Mouse (Mus musculus): Measurements from ENCODE around the gene Gm49450. TPM values are rescaled to one million over a fixed set of nuclear protein-coding genes. Genes with fewer than 3 reads are reported as not detected.
"Not testable (repeated sequence)": the region's sequence is repeated elsewhere in the genome, so short reads cannot be mapped to it uniquely, and the experiment has no call there.

The Gm49450 gene
- polyA plus RNA-seq, 1 experiment from 2014 or later: not detected

GRCm38 (mm10) chr15:98942081-98942480 lies 11.3 kb downstream of the Gm49450 start:
- no peak overlapping the region for H3K27ac ChIP-seq
- WGBS: 91% methylated on average over 4 of the region's 4 CpGs
- H3K9me3 ChIP-seq (replicated peaks): no peaks in the 10 kb centered on the region
- H3K4me3 ChIP-seq: no peak overlapping the region
- H3K27me3 ChIP-seq (ENCODE audit: low read depth, poor library complexity, severe bottlenecking): no peaks in the 10 kb centered on the region
- no peaks in the 10 kb centered on the region for H3K36me3 ChIP-seq
- no peak for DNase-seq (ENCODE audit: low spot score)
- no peaks in the 10 kb centered on the region for H3K4me1 ChIP-seq

GRCm38 (mm10) chr15:98941539-98941938 lies 11.8 kb downstream of the Gm49450 start:
- H3K4me1 ChIP-seq: no peaks in the 10 kb centered on the region
- no peak for DNase-seq (ENCODE audit: low spot score)
- H3K36me3 ChIP-seq: no peaks in the 10 kb centered on the region
- H3K4me3 ChIP-seq: no peak overlapping the region
- 80% methylated on average over 2 of the region's 2 CpGs for WGBS
- no peak overlapping the region for H3K27ac ChIP-seq
- H3K9me3 ChIP-seq (replicated peaks): no peaks in the 10 kb centered on the region
- no peaks in the 10 kb centered on the region for H3K27me3 ChIP-seq (ENCODE audit: low read depth, poor library complexity, severe bottlenecking)

- H3K4me3 ChIP-seq: no peak overlapping the region
- H3K9me3 ChIP-seq (replicated peaks): no peaks in the 10 kb centered on the region
- H3K4me1 ChIP-seq: peaks cover 2% of the 10 kb centered on the region
- DNase-seq (ENCODE audit: low spot score): no peak
- H3K27ac ChIP-seq: no peak overlapping the region
- no peaks in the 10 kb centered on the region for H3K36me3 ChIP-seq
- 76% methylated on average over 10 of the region's 10 CpGs for WGBS
- no peaks in the 10 kb centered on the region for H3K27me3 ChIP-seq (ENCODE audit: low read depth, poor library complexity, severe bottlenecking)
Measured at GRCm38 (mm10) chr15:98940816-98941215, 12.5 kb downstream of the Gm49450 start.

- Histone ChIP-seq H3K4me1 (peaks cover 20% of the 10 kb centered on the region), H3K4me3 (peak within 1 kb of the TSS; percentile 74), H3K27me3 (ENCODE audit: low read depth, poor library complexity, severe bottlenecking) (no peaks in the 10 kb centered on the region), H3K27ac (peak within 1 kb of the TSS; percentile 98), H3K36me3 (peaks cover 22% of the 10 kb centered on the region), H3K9me3 (replicated peaks) (no peaks in the 10 kb centered on the region)
- under 1% methylated on average over 58 of the region's 58 CpGs for WGBS
- DNase-seq (ENCODE audit: low spot score): peak; percentile 93
Measured at GRCm38 (mm10) chr15:98934217-98934839, 19.0 kb downstream of the Gm49450 start, which contains the start of gene Tuba1b. Gene Tuba1b (minus strand): TSS chr15:98934565.

- WGBS: 0% methylated on average over 35 of the region's 35 CpGs
- peak; percentile 98 for DNase-seq (ENCODE audit: low spot score)
- Histone ChIP-seq H3K9me3 (replicated peaks) (no peaks in the 10 kb centered on the region), H3K4me3 (peak overlapping the region; percentile 74), H3K27me3 (ENCODE audit: low read depth, poor library complexity, severe bottlenecking) (no peaks in the 10 kb centered on the region), H3K27ac (peak overlapping the region; percentile 98), H3K4me1 (peaks cover 24% of the 10 kb centered on the region), H3K36me3 (peaks cover 22% of the 10 kb centered on the region)
Measured at GRCm38 (mm10) chr15:98933833-98934216, 19.5 kb downstream of the Gm49450 start.

- Histone ChIP-seq H3K36me3 (peaks cover 22% of the 10 kb centered on the region), H3K27ac (peak overlapping the region; percentile 98), H3K4me1 (peaks cover 29% of the 10 kb centered on the region), H3K4me3 (peak overlapping the region; percentile 74)
- WGBS: 28% methylated on average over 8 of the region's 9 CpGs
- DNase-seq (ENCODE audit: low spot score): peak; percentile 43
- not testable (repeated sequence) for H3K9me3 ChIP-seq (replicated peaks); H3K27me3 ChIP-seq (ENCODE audit: low read depth, poor library complexity, severe bottlenecking)
Measured at GRCm38 (mm10) chr15:98933004-98933671, 20.2 kb downstream of the Gm49450 start.

GRCm38 (mm10) chr15:98930998-98931397 lies 22.4 kb downstream of the Gm49450 start:
- DNase-seq (ENCODE audit: low spot score): no peak
- WGBS: 82% methylated on average over 3 of the region's 3 CpGs
- H3K27me3 ChIP-seq (ENCODE audit: low read depth, poor library complexity, severe bottlenecking): no peaks in the 10 kb centered on the region
- no peak overlapping the region for H3K4me3 ChIP-seq
- H3K36me3 ChIP-seq: peaks cover 24% of the 10 kb centered on the region
- no peaks in the 10 kb centered on the region for H3K9me3 ChIP-seq (replicated peaks)
- no peak overlapping the region for H3K27ac ChIP-seq
- peaks cover 29% of the 10 kb centered on the region for H3K4me1 ChIP-seq

GRCm38 (mm10) chr15:98930017-98930734 lies 23.2 kb downstream of the Gm49450 start:
- Histone ChIP-seq H3K36me3 (peaks cover 24% of the 10 kb centered on the region), H3K9me3 (replicated peaks) (no peaks in the 10 kb centered on the region), H3K27me3 (ENCODE audit: low read depth, poor library complexity, severe bottlenecking) (no peaks in the 10 kb centered on the region), H3K27ac (no peak overlapping the region), H3K4me1 (peaks cover 20% of the 10 kb centered on the region), H3K4me3 (no peak overlapping the region)
- WGBS: 57% methylated on average over 8 of the region's 8 CpGs
- peak; percentile 36 for DNase-seq (ENCODE audit: low spot score)

- WGBS: 14% methylated on average over 13 of the region's 13 CpGs
- Histone ChIP-seq H3K36me3 (peaks cover 24% of the 10 kb centered on the region), H3K4me1 (peaks cover 16% of the 10 kb centered on the region; the same call in 1 of the 2 replicates), H3K9me3 (replicated peaks) (no peaks in the 10 kb centered on the region), H3K27me3 (ENCODE audit: low read depth, poor library complexity, severe bottlenecking) (no peaks in the 10 kb centered on the region), H3K4me3 (no peak overlapping the region), H3K27ac (no peak overlapping the region)
- peak; percentile 77 for DNase-seq (ENCODE audit: low spot score)
Measured at GRCm38 (mm10) chr15:98928598-98929240, 24.6 kb downstream of the Gm49450 start.

GRCm38 (mm10) chr15:98927566-98927965 lies 25.8 kb downstream of the Gm49450 start:
- Histone ChIP-seq H3K27ac (no peak overlapping the region), H3K4me1 (peaks cover 11% of the 10 kb centered on the region; the same call in 1 of the 2 replicates), H3K27me3 (ENCODE audit: low read depth, poor library complexity, severe bottlenecking) (no peaks in the 10 kb centered on the region), H3K36me3 (peaks cover 18% of the 10 kb centered on the region), H3K4me3 (no peak overlapping the region), H3K9me3 (replicated peaks) (no peaks in the 10 kb centered on the region)
- no peak for DNase-seq (ENCODE audit: low spot score)
- 86% methylated on average over 5 of the region's 5 CpGs for WGBS

GRCm38 (mm10) chr15:98924682-98925081 lies 28.7 kb downstream of the Gm49450 start:
- H3K9me3 ChIP-seq (replicated peaks): no peaks in the 10 kb centered on the region
- no peak overlapping the region for H3K27ac ChIP-seq
- H3K4me3 ChIP-seq: no peak overlapping the region
- H3K27me3 ChIP-seq (ENCODE audit: low read depth, poor library complexity, severe bottlenecking): no peaks in the 10 kb centered on the region
- no peak for DNase-seq (ENCODE audit: low spot score)
- WGBS: 78% methylated on average over 3 of the region's 3 CpGs
- H3K4me1 ChIP-seq: peaks cover 9% of the 10 kb centered on the region; the same call in 1 of the 2 replicates
- H3K36me3 ChIP-seq: peaks cover 7% of the 10 kb centered on the region; the same call in 1 of the 2 replicates

- 84% methylated on average over 2 of the region's 2 CpGs for WGBS
- no peaks in the 10 kb centered on the region for H3K9me3 ChIP-seq (replicated peaks)
- no peak overlapping the region for H3K4me3 ChIP-seq
- no peaks in the 10 kb centered on the region for H3K27me3 ChIP-seq (ENCODE audit: low read depth, poor library complexity, severe bottlenecking)
- DNase-seq (ENCODE audit: low spot score): no peak
- H3K27ac ChIP-seq: no peak overlapping the region
- peaks cover 7% of the 10 kb centered on the region; the same call in 1 of the 2 replicates for H3K36me3 ChIP-seq
- peaks cover 6% of the 10 kb centered on the region; the same call in 1 of the 2 replicates for H3K4me1 ChIP-seq
Measured at GRCm38 (mm10) chr15:98923031-98923537, 30.3 kb downstream of the Gm49450 start.

Data from limb, embryonic 10.5 days (tissue).